ENCODE assay signal across 11 mouse cellular contexts in genomic region chr16:45810829-45811326, GRCm38 (mm10).
A peak's percentile ranks its signal among the peaks of the same experiment; 100 is the strongest.
DNase-seq lines count a peak whose midpoint lies in the region; ATAC-seq and TF ChIP-seq lines count a peak whose summit lies in the region.
"Had no signal": no experiment of that assay in that cellular context is flagged by ENCODE, and none has a peak within 500 bp of the region (broad histone marks: within the 10 kb centered on the region; RNA-seq: fewer than 3 reads in every experiment).

No protein-coding gene starts in this region.

- H3K9me3 ChIP-seq in heart, embryonic 13.5 days, result no peaks in the 10 kb centered on the region
- H3K9me3 ChIP-seq in limb, embryonic 15.5 days, result no peaks in the 10 kb centered on the region
- H3K9me3 ChIP-seq: hindbrain, embryonic 13.5 days; midbrain, embryonic 15.5 days had no signal

- no peak overlapping the region for H3K4me3 ChIP-seq in gastrocnemius, adult 2 months
- H3K4me3 ChIP-seq in C2C12 (ENCODE audit: insufficient read depth, poor library complexity, severe bottlenecking), result no peak overlapping the region
- H3K4me3 ChIP-seq in heart, embryonic 13.5 days, result no peak overlapping the region
- no peak overlapping the region for H3K4me3 ChIP-seq in limb, embryonic 15.5 days
- no peak overlapping the region for H3K4me3 ChIP-seq in cerebellum, adult 2 months (replicated peaks; ENCODE audit: insufficient read depth, low read depth, low read length)
- H3K4me3 ChIP-seq: hindbrain, embryonic 13.5 days; midbrain, embryonic 15.5 days had no signal

- no peak for TF ChIP-seq CTCF in gastrocnemius, adult 2 months (IDR thresholded peaks at IDR 0.05)
- no peak for TF ChIP-seq CTCF in C2C12 (IDR thresholded peaks at IDR 0.05; ENCODE audit: control insufficient read depth, insufficient read depth, insufficient read length)
- TF ChIP-seq CTCF in cerebellum, adult 2 months (IDR thresholded peaks at IDR 0.05; ENCODE audit: borderline replicate concordance, insufficient read depth, low read depth, low read length), result no peak

- no peaks in the 10 kb centered on the region for H3K27me3 ChIP-seq in C2C12 (ENCODE audit: control insufficient read depth, insufficient read depth, insufficient read length)
- H3K27me3 ChIP-seq in heart, embryonic 13.5 days (replicated peaks), result no peaks in the 10 kb centered on the region
- H3K27me3 ChIP-seq in limb, embryonic 15.5 days, result no peaks in the 10 kb centered on the region
- H3K27me3 ChIP-seq in cerebellum, adult 2 months (ENCODE audit: control insufficient read depth, insufficient read depth, low read length), result no peaks in the 10 kb centered on the region
- H3K27me3 ChIP-seq: hindbrain, embryonic 13.5 days; midbrain, embryonic 15.5 days had no signal

- peak overlapping the region; percentile 47 for H3K4me2 ChIP-seq in heart, embryonic 13.5 days
- no peak overlapping the region for H3K4me2 ChIP-seq in limb, embryonic 15.5 days
- H3K4me2 ChIP-seq: hindbrain, embryonic 13.5 days; midbrain, embryonic 15.5 days had no signal

- H3K36me3 ChIP-seq in C2C12 (ENCODE audit: control insufficient read depth, insufficient read depth), result peaks cover 31% of the 10 kb centered on the region
- peaks cover 39% of the 10 kb centered on the region for H3K36me3 ChIP-seq in heart, embryonic 13.5 days
- peaks cover 22% of the 10 kb centered on the region for H3K36me3 ChIP-seq in limb, embryonic 15.5 days
- H3K36me3 ChIP-seq: midbrain, embryonic 15.5 days had no signal

- peaks cover 35% of the 10 kb centered on the region for H3K4me1 ChIP-seq in heart, embryonic 13.5 days
- peaks cover 16% of the 10 kb centered on the region for H3K4me1 ChIP-seq in limb, embryonic 15.5 days
- no peaks in the 10 kb centered on the region for H3K4me1 ChIP-seq in cerebellum, adult 2 months (ENCODE audit: control insufficient read depth, insufficient read depth, low read length)
- H3K4me1 ChIP-seq: hindbrain, embryonic 13.5 days; midbrain, embryonic 15.5 days had no signal

- H3K79me2 ChIP-seq in C2C12 (ENCODE audit: control insufficient read depth, insufficient read depth), result peaks cover 46% of the 10 kb centered on the region

- peaks cover 24% of the 10 kb centered on the region for H3K79me3 ChIP-seq in C2C12 (ENCODE audit: low read depth)

- no peak for TF ChIP-seq POLR2A in cerebellum, adult 2 months (IDR thresholded peaks at IDR 0.05; ENCODE audit: borderline replicate concordance, insufficient read depth, low read length)

- WGBS in heart, embryonic 13.5 days, result 17% methylated on average over 6 of the region's 6 CpGs
- WGBS in limb, embryonic 15.5 days, result 51% methylated on average over 6 of the region's 6 CpGs
- 93% methylated on average over 6 of the region's 6 CpGs for WGBS in cerebellum, adult 2 months

- no peak for ATAC-seq in heart, embryonic 13.5 days (ENCODE audit: extremely low read depth, insufficient number of reproducible peaks, low FRiP score, low TSS enrichment)
- no peak for ATAC-seq in limb, embryonic 15.5 days (ENCODE audit: insufficient number of reproducible peaks, low FRiP score, low TSS enrichment, low read depth)
- ATAC-seq: midbrain, embryonic 15.5 days had no signal

- H3ac ChIP-seq in C2C12 (ENCODE audit: control insufficient read depth, insufficient read length, low read depth), result no peak overlapping the region

- peak overlapping the region; percentile 19; the same call in 1 of the 2 replicates for H3K9ac ChIP-seq in heart, embryonic 13.5 days
- no peak overlapping the region for H3K9ac ChIP-seq in limb, embryonic 15.5 days
- H3K9ac ChIP-seq: hindbrain, embryonic 13.5 days; midbrain, embryonic 15.5 days had no signal

- DNase-seq in gastrocnemius, adult 2 months, result no peak
- DNase-seq in gastrocnemius, postnatal 36 days, result no peak
- DNase-seq in cerebellum, adult 2 months, result no peak
- DNase-seq in MN1 (ENCODE audit: low spot score), result no peak
- DNase-seq in embryo, embryonic 10 days (ENCODE audit: low spot score), result no peak
- DNase-seq: layer of hippocampus, postnatal 36 days had no signal

- H3K27ac ChIP-seq in gastrocnemius, adult 2 months, result peak overlapping the region; percentile 61
- peak overlapping the region; percentile 82 for H3K27ac ChIP-seq in heart, embryonic 13.5 days (replicated peaks)
- H3K27ac ChIP-seq in limb, embryonic 15.5 days, result peak overlapping the region; percentile 30
- H3K27ac ChIP-seq in cerebellum, adult 2 months (ENCODE audit: insufficient read depth, low read length), result no peak overlapping the region
- H3K27ac ChIP-seq: hindbrain, embryonic 13.5 days; midbrain, embryonic 15.5 days had no signal

- intact Hi-C loops in gastrocnemius, adult 2 months (cut with DNase I), result no loop called here
- intact Hi-C loops in gastrocnemius, postnatal 36 days (cut with DNase I), result no loop called here

TF ChIP-seq in C2C12, 6 proteins besides CTCF, POLR2A, EP300 and RAD21:
- TF ChIP-seq FOSL1 (IDR thresholded peaks at IDR 0.05; ENCODE audit: insufficient read depth, low read length, poor library complexity, severe bottlenecking), result no peak
- TF ChIP-seq MYOG (IDR thresholded peaks at IDR 0.05; ENCODE audit: control insufficient read depth, extremely low read depth, insufficient read length), result no peak
- peak; percentile 70 for TF ChIP-seq CEBPB (IDR thresholded peaks at IDR 0.05; ENCODE audit: low read depth)
- no peak for TF ChIP-seq MYOD1 (IDR thresholded peaks at IDR 0.05; ENCODE audit: control insufficient read depth, insufficient read length, low read depth)
